Mouse (Mus musculus) heart, postnatal 0 days (tissue): ENCODE data around the gene Robo1. TPM values are rescaled to one million over a fixed set of nuclear protein-coding genes. Genes with fewer than 3 reads are reported as not detected.

Source experiments
- ATAC-seq: fragments of 200-750 bp; cut with Nextera tagmentation; 2 replicates; pipeline ENCODE4 v1.8.0; 2017; ENCODE audit warnings: low read depth, moderate number of reproducible peaks, moderate library complexity; ENCODE audit not compliant: insufficient read depth
- DNase-seq: peaks from one replicate; pipeline ENCODE4 v3.0.0-alpha.2; 2016; ENCODE audit warnings: low spot score
- H3K27ac ChIP-seq: fragments of 300-500 bp; sonication (generic); 2 replicates; pipeline ENCODE4 v1.5.1; 2014; ENCODE audit warnings: low read depth, mild to moderate bottlenecking
- H3K27me3 ChIP-seq: fragments of 300-500 bp; sonication (generic); 2 replicates; pipeline ENCODE4 v1.6.1; 2014; ENCODE audit warnings: low read length, mixed read lengths; ENCODE audit not compliant: control insufficient read depth, insufficient read depth
- H3K36me3 ChIP-seq: fragments of 300-500 bp; sonication (generic); replicated peaks from 2 replicates; pipeline ENCODE4 v1.6.1; 2014; ENCODE audit warnings: low read length, mixed read lengths; ENCODE audit not compliant: control insufficient read depth, insufficient read depth
- H3K4me1 ChIP-seq: fragments of 300-500 bp; sonication (generic); 2 replicates; pipeline ENCODE4 v1.6.1; 2014; ENCODE audit warnings: antibody characterized with exemption; ENCODE audit not compliant: control insufficient read depth, insufficient read depth
- H3K4me2 ChIP-seq: fragments of 300-500 bp; sonication (generic); 2 replicates; pipeline ENCODE4 v1.6.1; 2014; ENCODE audit warnings: low read depth, mild to moderate bottlenecking, low read length, moderate library complexity
- H3K4me3 ChIP-seq: fragments of 300-500 bp; sonication (generic); 2 replicates; pipeline ENCODE4 v1.5.1; 2014; ENCODE audit warnings: low read depth, low read length
- H3K9ac ChIP-seq: fragments of 300-500 bp; sonication (generic); replicated peaks from 2 replicates; pipeline ENCODE4 v1.6.1; 2014; ENCODE audit warnings: low read depth, low read length, mixed read lengths
- H3K9me3 ChIP-seq: fragments of 300-500 bp; sonication (generic); replicated peaks from 2 replicates; pipeline ENCODE4 v1.6.1; 2016; ENCODE audit warnings: low read length; ENCODE audit not compliant: control insufficient read depth
- CTCF ChIP-seq: IDR thresholded peaks from 2 replicates; pipeline ENCODE4 v1.5.1; 2016; ENCODE audit warnings: antibody characterized with exemption, control low read depth, low read depth
- EP300 ChIP-seq: IDR thresholded peaks from 2 replicates; pipeline ENCODE4 v1.6.1; 2016; ENCODE audit warnings: antibody characterized with exemption, low read depth
- WGBS: fragments of 180-500 bp; shearing (Covaris S2); extraction: QIAGEN DNeasy Blood & Tissue Kit; methylation state at CpG from one replicate; pipeline ENCODE4 v1.1.7; 2014; 5-methylcytosine and 5-hydroxymethylcytosine counted together
- polyA plus RNA-seq: library from polyadenylated mRNA; unstranded; fragments of >200 nt; fragmentation: Nextera tagmentation; extraction: Ambion mirVana; gene quantifications from 2 replicates; pipeline ENCODE4 v1.2.1, GENCODE M21; 2015
- total RNA-seq: library from RNA; depleted of rRNA; stranded (reverse); fragments of >200 nt; gene quantifications from 2 replicates; pipeline ENCODE4 v1.2.3, GENCODE M21; 2014; ENCODE audit warnings: low replicate concordance

The Robo1 gene
- total and polyA plus RNA-seq, 2 experiments from 2014 or later = 2.8 to 4.0 TPM

GRCm38 (mm10) chr16:72381819-72382218 lies 73.7 kb downstream of the Robo1 start:
- ATAC-seq = peak; percentile 68
- no peak overlapping the region for H3K9ac ChIP-seq
- 16% methylated on average over 6 of the region's 6 CpGs for WGBS

GRCm38 (mm10) chr16:72383566-72383965 lies 75.5 kb downstream of the Robo1 start:
- TF ChIP-seq EP300 (no peak), CTCF (no peak)
- no peaks in the 10 kb centered on the region for H3K9me3 ChIP-seq
- H3K4me2 ChIP-seq = no peak overlapping the region; the same call in 1 of the 2 replicates
- H3K36me3 ChIP-seq = no peaks in the 10 kb centered on the region
- H3K27ac ChIP-seq = 0 out of 2 replicates have a peak overlapping the region, but pooled peaks have one; percentile 1
- ATAC-seq (no peak), DNase-seq (no peak)
- H3K9ac ChIP-seq = no peak overlapping the region
- peaks cover 15% of the 10 kb centered on the region for H3K4me1 ChIP-seq
- H3K27me3 ChIP-seq = no peaks in the 10 kb centered on the region
- WGBS = 26% methylated on average over 1 of the region's 1 CpGs
- no peak overlapping the region for H3K4me3 ChIP-seq

More at GRCm38 (mm10) chr16:72381819-72382218, 73.7 kb downstream of the Robo1 start:
- Histone ChIP-seq H3K4me1 (peaks cover 15% of the 10 kb centered on the region), H3K27me3 (no peaks in the 10 kb centered on the region), H3K4me2 (peak overlapping the region; percentile 21; the same call in 1 of the 2 replicates), H3K27ac (peak overlapping the region; percentile 61), H3K9me3 (no peaks in the 10 kb centered on the region), H3K36me3 (no peaks in the 10 kb centered on the region), H3K4me3 (no peak overlapping the region)
- TF ChIP-seq EP300 (peak; percentile 43; the same call in 1 of the 2 replicates), CTCF (no peak)
- DNase-seq = peak; percentile 45

DNA sequence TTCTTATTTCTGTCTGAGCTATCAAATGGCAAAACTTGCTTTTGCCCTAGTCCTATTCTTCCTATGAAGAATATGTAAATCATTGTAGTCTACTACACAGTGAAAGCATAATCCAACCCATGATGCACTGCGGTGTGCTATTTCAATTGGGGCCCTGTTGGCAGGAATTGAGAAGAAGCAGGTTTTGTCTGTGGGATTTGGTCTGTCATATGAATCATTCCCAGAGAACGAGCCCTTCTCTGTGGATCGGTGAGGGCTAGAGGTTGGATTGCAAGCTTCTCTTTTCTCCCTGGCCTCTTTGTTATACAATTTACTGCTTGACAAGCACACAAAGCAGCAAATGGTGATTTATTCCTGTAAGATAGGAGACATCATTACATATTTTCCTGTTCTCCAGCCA lies 85.4 kb downstream of the Robo1 start:
- no peak for ATAC-seq
- Histone ChIP-seq H3K4me2 (no peak overlapping the region), H3K9me3 (no peaks in the 10 kb centered on the region), H3K9ac (no peak overlapping the region), H3K36me3 (no peaks in the 10 kb centered on the region), H3K27me3 (no peaks in the 10 kb centered on the region), H3K4me1 (no peaks in the 10 kb centered on the region), H3K4me3 (no peak overlapping the region), H3K27ac (no peak overlapping the region)
- DNase-seq = no peak
- TF ChIP-seq EP300 = no peak
- TF ChIP-seq CTCF = no peak
- 84% methylated on average over 3 of the region's 3 CpGs for WGBS

DNA sequence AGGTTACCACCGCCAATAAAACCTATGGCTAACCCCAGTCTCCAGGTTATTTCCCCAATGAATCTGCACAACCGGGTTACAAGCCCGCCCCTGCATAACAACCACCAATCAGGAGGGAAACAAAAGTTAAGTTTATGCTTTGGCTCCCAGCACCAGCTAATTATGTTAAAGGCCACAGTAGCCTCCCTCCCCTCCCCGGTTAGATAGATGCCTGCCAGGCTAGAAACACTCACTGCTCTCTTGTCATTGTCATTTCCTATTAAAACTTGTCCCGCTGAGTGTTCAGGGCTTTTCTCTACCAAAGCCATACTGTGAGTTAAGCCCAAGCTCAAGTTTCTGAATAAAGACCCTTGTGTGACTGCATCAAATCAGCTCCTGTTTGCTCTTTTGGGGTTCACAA lies 90.7 kb downstream of the Robo1 start:
- H3K27ac ChIP-seq = no peak overlapping the region
- WGBS = 66% methylated on average over 5 of the region's 5 CpGs
- no peak overlapping the region for H3K4me2 ChIP-seq

DNA sequence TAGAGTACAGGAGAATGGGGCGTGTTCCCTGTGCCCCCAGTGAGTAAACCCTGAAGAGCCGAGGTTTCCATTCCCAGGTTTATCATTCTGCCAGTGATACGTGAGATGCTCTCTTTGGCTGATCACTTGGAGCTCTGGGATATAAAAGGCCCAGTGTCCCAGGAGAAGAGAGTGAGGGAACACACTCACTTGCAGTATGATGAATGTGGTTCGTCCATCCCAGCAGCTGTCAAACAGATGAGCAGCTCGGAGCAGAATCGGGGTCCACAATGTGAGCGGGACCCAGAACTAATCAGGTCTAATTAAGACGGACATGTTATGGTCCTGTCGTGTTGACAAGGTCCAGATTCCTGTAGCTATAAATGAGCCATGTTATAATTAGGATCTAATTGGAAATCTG lies 94.3 kb downstream of the Robo1 start:
- H3K4me1 ChIP-seq = no peaks in the 10 kb centered on the region
- H3K27ac ChIP-seq = no peak overlapping the region
- WGBS = 35% methylated on average over 9 of the region's 9 CpGs
- no peak for DNase-seq
- peak overlapping the region; percentile 29 for H3K4me2 ChIP-seq
- no peaks in the 10 kb centered on the region for H3K36me3 ChIP-seq
- no peaks in the 10 kb centered on the region for H3K27me3 ChIP-seq
- H3K9me3 ChIP-seq = no peaks in the 10 kb centered on the region
- H3K4me3 ChIP-seq = no peak overlapping the region
- TF ChIP-seq CTCF = no peak
- no peak for TF ChIP-seq EP300
- no peak for ATAC-seq
- no peak overlapping the region for H3K9ac ChIP-seq

More for the DNA sequence above, 90.7 kb downstream of the Robo1 start:
- H3K4me3 ChIP-seq = no peak overlapping the region
- no peaks in the 10 kb centered on the region for H3K36me3 ChIP-seq
- H3K27me3 ChIP-seq = no peaks in the 10 kb centered on the region
- DNase-seq = no peak
- TF ChIP-seq CTCF (no peak), EP300 (no peak)
- ATAC-seq = no peak
- no peaks in the 10 kb centered on the region for H3K9me3 ChIP-seq
- no peak overlapping the region for H3K9ac ChIP-seq
- H3K4me1 ChIP-seq = no peaks in the 10 kb centered on the region

GRCm38 (mm10) chr16:72409820-72410219 lies 101.7 kb downstream of the Robo1 start:
- ATAC-seq (no peak), DNase-seq (no peak)
- no peak overlapping the region for H3K4me2 ChIP-seq
- no peak overlapping the region for H3K4me3 ChIP-seq
- TF ChIP-seq EP300 = no peak
- no peaks in the 10 kb centered on the region for H3K36me3 ChIP-seq
- H3K9me3 ChIP-seq = 0 out of 2 replicates have a peak, but pooled peaks cover 5% of the 10 kb centered on the region
- H3K9ac ChIP-seq = no peak overlapping the region
- H3K27me3 ChIP-seq = no peaks in the 10 kb centered on the region
- H3K27ac ChIP-seq = 0 out of 2 replicates have a peak overlapping the region, but pooled peaks have one; percentile 30
- H3K4me1 ChIP-seq = no peaks in the 10 kb centered on the region
- WGBS = 0% methylated on average over 1 of the region's 1 CpGs
